Mouse (Mus musculus) ES-CJ7 (cell line): Measurements from ENCODE around the gene Gm45521.

Source experiments
- DNase-seq: peaks from one replicate; pipeline ENCODE4 v3.0.0; 2011; ENCODE audit warnings: low read depth, low spot score

Gm45521 gene

GRCm38 (mm10) chr14:7957049-7957448, at the start of gene Gm45521:
Gene Gm45521, plus strand, starts transcription at chr14:7957288.
- peak; percentile 44 for DNase-seq

- DNase-seq, result no peak
These were observed 47.6 kb upstream of the Gm45521 start for GRCm38 (mm10) chr14:7909472-7909871.

GRCm38 (mm10) chr14:7913842-7914241, 43.2 kb upstream of the Gm45521 start:
- DNase-seq, result no peak

GRCm38 (mm10) chr14:7914461-7914860, 42.6 kb upstream of the Gm45521 start:
- DNase-seq, result no peak

GRCm38 (mm10) chr14:7918150-7918991, 38.7 kb upstream of the Gm45521 start:
- DNase-seq, result no peak

GRCm38 (mm10) chr14:7919309-7919708, 37.8 kb upstream of the Gm45521 start:
- no peak for DNase-seq

GRCm38 (mm10) chr14:7919921-7920320, 37.2 kb upstream of the Gm45521 start:
- DNase-seq, result no peak

GRCm38 (mm10) chr14:7921459-7921858, 35.6 kb upstream of the Gm45521 start:
- no peak for DNase-seq

GRCm38 (mm10) chr14:7923635-7924034, 33.5 kb upstream of the Gm45521 start:
- no peak for DNase-seq

GRCm38 (mm10) chr14:7928362-7928761, 28.7 kb upstream of the Gm45521 start:
- DNase-seq, result no peak

- no peak for DNase-seq
These were observed 28.1 kb upstream of the Gm45521 start for GRCm38 (mm10) chr14:7929029-7929428.

- DNase-seq, result peak; percentile 39
These were observed 24.9 kb upstream of the Gm45521 start for GRCm38 (mm10) chr14:7932151-7932550.

GRCm38 (mm10) chr14:7934166-7934565, 22.9 kb upstream of the Gm45521 start:
- no peak for DNase-seq

GRCm38 (mm10) chr14:7937052-7937630, 19.9 kb upstream of the Gm45521 start:
- DNase-seq, result peak; percentile 87

- DNase-seq, result no peak
These were observed 18.0 kb upstream of the Gm45521 start for GRCm38 (mm10) chr14:7938809-7939784.

GRCm38 (mm10) chr14:7941413-7941812, 15.7 kb upstream of the Gm45521 start:
- DNase-seq, result peak; percentile 45

- DNase-seq, result no peak
These were observed 13.8 kb upstream of the Gm45521 start for GRCm38 (mm10) chr14:7943101-7943800.

- DNase-seq, result no peak
These were observed 13.3 kb upstream of the Gm45521 start for GRCm38 (mm10) chr14:7943801-7944135.

- DNase-seq, result peak; percentile 34
These were observed 12.6 kb upstream of the Gm45521 start for GRCm38 (mm10) chr14:7944349-7945039.

GRCm38 (mm10) chr14:7945261-7945660, 11.8 kb upstream of the Gm45521 start:
- no peak for DNase-seq

GRCm38 (mm10) chr14:7951234-7951633, 5.9 kb upstream of the Gm45521 start:
- no peak for DNase-seq
